Mouse (Mus musculus) ES-E14 (cell line): ENCODE data around the gene Dab2ip.

Experiments
- CHD2 ChIP-seq: IDR thresholded peaks from 2 replicates; pipeline ENCODE4 v1.6.1; 2014; ENCODE audit warnings: mild to moderate bottlenecking, low read depth, low read length, inconsistent platforms
- HCFC1 ChIP-seq: IDR thresholded peaks from 2 replicates; pipeline ENCODE4 v1.6.1; 2012; ENCODE audit warnings: low read length, inconsistent platforms, borderline replicate concordance; ENCODE audit not compliant: insufficient read depth
- ZC3H11A ChIP-seq: IDR thresholded peaks from 2 replicates; pipeline ENCODE4 v1.6.1; 2012; ENCODE audit warnings: low read depth, mild to moderate bottlenecking, inconsistent platforms, low read length, borderline replicate concordance
- ZNF384 ChIP-seq: IDR thresholded peaks from 2 replicates; pipeline ENCODE4 v1.6.1; 2012; ENCODE audit warnings: low read depth, low read length, inconsistent platforms

GRCm38 (mm10) chr2:35581501-35582340 is 23.7 kb downstream of the Dab2ip start:
- no peak for TF ChIP-seq CHD2
- no peak for TF ChIP-seq ZC3H11A
- no peak for TF ChIP-seq ZNF384
- TF ChIP-seq HCFC1 = no peak
